Mouse (Mus musculus) c-Kit-positive CD71-negative TER-119-negative erythroid progenitor cells, embryonic 14.5 days (primary cell): ENCODE measurements around the gene Cntn5.

Source experiments
- DNase-seq: peaks from one replicate; pipeline ENCODE4 v3.0.0-alpha.2; 2013; ENCODE audit warnings: low read depth

Gene Cntn5

GRCm38 (mm10) chr9:10904616-10905363, at the start of gene Cntn5:
Cntn5 (minus strand) TSS chr9:10904775.
- no peak for DNase-seq

- DNase-seq = no peak
These were observed 45.9 kb upstream of the Cntn5 start for GRCm38 (mm10) chr9:10950470-10950869.

- peak; percentile 30 for DNase-seq
These were observed 5.0 kb upstream of the Cntn5 start for GRCm38 (mm10) chr9:10909573-10909972.

- DNase-seq = no peak
These were observed 1.1 kb upstream of the Cntn5 start for GRCm38 (mm10) chr9:10905696-10906095.

GRCm38 (mm10) chr9:10879758-10880157, 24.8 kb downstream of the Cntn5 start:
- DNase-seq = no peak

- DNase-seq = no peak
These were observed 30.7 kb downstream of the Cntn5 start for GRCm38 (mm10) chr9:10873881-10874280.

- no peak for DNase-seq
These were observed 48.2 kb downstream of the Cntn5 start for GRCm38 (mm10) chr9:10856204-10856892.

- DNase-seq = no peak
These were observed 87.9 kb downstream of the Cntn5 start for GRCm38 (mm10) chr9:10816711-10817110.

GRCm38 (mm10) chr9:10797158-10797557, 107.4 kb downstream of the Cntn5 start:
- no peak for DNase-seq

GRCm38 (mm10) chr9:10795102-10795501, 109.5 kb downstream of the Cntn5 start:
- DNase-seq = no peak

- DNase-seq = no peak
These were observed 172.7 kb downstream of the Cntn5 start for GRCm38 (mm10) chr9:10731878-10732277.

GRCm38 (mm10) chr9:10724191-10724590, 180.4 kb downstream of the Cntn5 start:
- DNase-seq = no peak

GRCm38 (mm10) chr9:10722121-10722520, 182.5 kb downstream of the Cntn5 start:
- no peak for DNase-seq

- DNase-seq = no peak
These were observed 185.6 kb downstream of the Cntn5 start for GRCm38 (mm10) chr9:10718986-10719385.

GRCm38 (mm10) chr9:10713641-10714040, 190.9 kb downstream of the Cntn5 start:
- DNase-seq = no peak

- no peak for DNase-seq
These were observed 222.9 kb downstream of the Cntn5 start for GRCm38 (mm10) chr9:10681646-10682045.

GRCm38 (mm10) chr9:10681181-10681580, 223.4 kb downstream of the Cntn5 start:
- DNase-seq = no peak

- DNase-seq = no peak
These were observed 235.9 kb downstream of the Cntn5 start for GRCm38 (mm10) chr9:10668676-10669075.

- DNase-seq = no peak
These were observed 237.1 kb downstream of the Cntn5 start for GRCm38 (mm10) chr9:10667438-10667837.

GRCm38 (mm10) chr9:10665756-10666155, 238.8 kb downstream of the Cntn5 start:
- no peak for DNase-seq

GRCm38 (mm10) chr9:10663101-10663500, 241.5 kb downstream of the Cntn5 start:
- DNase-seq = no peak

GRCm38 (mm10) chr9:10659478-10659877, 245.1 kb downstream of the Cntn5 start:
- DNase-seq = no peak

GRCm38 (mm10) chr9:10658086-10658485, 246.5 kb downstream of the Cntn5 start:
- no peak for DNase-seq
